Comparison of ENCODE assay signal across 29 mouse cellular contexts in genomic region chr7:34854781-34855352, GRCm38 (mm10). TPM values are rescaled to one million over a fixed set of nuclear protein-coding genes. Genes with fewer than 3 reads are reported as not detected.
DNase-seq lines count a peak whose midpoint lies in the region; ATAC-seq and TF ChIP-seq lines count a peak whose summit lies in the region.
"Had no signal": no experiment of that assay in that cellular context is flagged by ENCODE, and none has a peak within 500 bp of the region (broad histone marks: within the 10 kb centered on the region; RNA-seq: fewer than 3 reads in every experiment).

No protein-coding gene starts in this region.

- H3K4me2 ChIP-seq in stomach, embryonic 15.5 days = no peak overlapping the region
- H3K4me2 ChIP-seq: embryonic facial prominence, embryonic 15.5 days; forebrain, embryonic 12.5 days; hindbrain, embryonic 13.5 days; limb, embryonic 15.5 days; liver, embryonic 15.5 days; lung, embryonic 14.5 days; midbrain, embryonic 15.5 days had no signal

- TF ChIP-seq POLR2A in kidney, adult 2 months (IDR thresholded peaks at IDR 0.05; ENCODE audit: low read depth, low read length) = no peak

- no peak overlapping the region for H3K9ac ChIP-seq in stomach, embryonic 15.5 days
- H3K9ac ChIP-seq: embryonic facial prominence, embryonic 15.5 days; forebrain, embryonic 12.5 days; forebrain, postnatal 0 days; hindbrain, embryonic 13.5 days; limb, embryonic 15.5 days; liver, embryonic 15.5 days; lung, embryonic 14.5 days; midbrain, embryonic 15.5 days had no signal

- intact Hi-C loops in heart, postnatal 14 days (cut with DNase I) = loop anchor here (10.0 kb wide), 1 partner anchor 320 kb away; no protein-coding TSS in a partner anchor

- WGBS in kidney, adult 2 months = 65% methylated on average over 6 of the region's 6 CpGs
- 69% methylated on average over 6 of the region's 6 CpGs for WGBS in stomach, embryonic 15.5 days
- 82% methylated on average over 6 of the region's 6 CpGs for WGBS in embryonic facial prominence, embryonic 10.5 days

- H3K27ac ChIP-seq in kidney, adult 2 months (ENCODE audit: insufficient read depth, low read depth, low read length) = no peak overlapping the region
- no peak overlapping the region for H3K27ac ChIP-seq in stomach, embryonic 15.5 days
- H3K27ac ChIP-seq in embryonic facial prominence, embryonic 10.5 days (replicated peaks) = no peak overlapping the region
- H3K27ac ChIP-seq: embryonic facial prominence, embryonic 15.5 days; forebrain, embryonic 12.5 days; heart, embryonic 10.5 days; hindbrain, embryonic 13.5 days; limb, embryonic 10.5 days; limb, embryonic 15.5 days; liver, embryonic 15.5 days; midbrain, embryonic 15.5 days had no signal

- no peaks in the 10 kb centered on the region for H3K9me3 ChIP-seq in stomach, embryonic 15.5 days
- peaks cover under 1% of the 10 kb centered on the region; the same call in 1 of the 2 replicates for H3K9me3 ChIP-seq in embryonic facial prominence, embryonic 10.5 days
- H3K9me3 ChIP-seq: embryonic facial prominence, embryonic 15.5 days; forebrain, embryonic 12.5 days; heart, embryonic 10.5 days; hindbrain, embryonic 13.5 days; limb, embryonic 10.5 days; limb, embryonic 15.5 days; liver, embryonic 15.5 days; midbrain, embryonic 15.5 days had no signal

- ATAC-seq in stomach, embryonic 15.5 days (ENCODE audit: insufficient read depth, low FRiP score, low read depth) = peak; percentile 70; the same call in 1 of the 2 replicates
- ATAC-seq: forebrain, postnatal 0 days; midbrain, embryonic 15.5 days had no signal

- TF ChIP-seq CTCF in kidney, adult 2 months (conservative IDR thresholded peaks at IDR 0.05; ENCODE audit: insufficient read depth, insufficient read length, low read depth, low read length) = no peak; the same call in 1 of the 2 replicates

- no peaks in the 10 kb centered on the region for H3K27me3 ChIP-seq in kidney, adult 2 months (replicated peaks; ENCODE audit: control insufficient read depth, insufficient read depth, low read length)
- H3K27me3 ChIP-seq in stomach, embryonic 15.5 days (replicated peaks) = no peaks in the 10 kb centered on the region
- H3K27me3 ChIP-seq in embryonic facial prominence, embryonic 10.5 days (replicated peaks; ENCODE audit: low read depth, poor library complexity, severe bottlenecking) = no peaks in the 10 kb centered on the region
- H3K27me3 ChIP-seq: embryonic facial prominence, embryonic 15.5 days; forebrain, embryonic 12.5 days; hindbrain, embryonic 13.5 days; limb, embryonic 15.5 days; liver, embryonic 15.5 days; midbrain, embryonic 15.5 days had no signal

- H3K4me1 ChIP-seq in kidney, adult 2 months (ENCODE audit: control insufficient read depth, insufficient read depth, low read length) = 0 out of 2 replicates have a peak, but pooled peaks cover 2% of the 10 kb centered on the region
- no peaks in the 10 kb centered on the region for H3K4me1 ChIP-seq in stomach, embryonic 15.5 days
- peaks cover 6% of the 10 kb centered on the region for H3K4me1 ChIP-seq in embryonic facial prominence, embryonic 10.5 days
- H3K4me1 ChIP-seq: embryonic facial prominence, embryonic 15.5 days; limb, embryonic 15.5 days; liver, embryonic 15.5 days; midbrain, embryonic 15.5 days had no signal

- no peaks in the 10 kb centered on the region for H3K36me3 ChIP-seq in kidney, adult 2 months (ENCODE audit: control insufficient read depth, insufficient read depth, low read length)
- no peaks in the 10 kb centered on the region for H3K36me3 ChIP-seq in stomach, embryonic 15.5 days
- no peaks in the 10 kb centered on the region for H3K36me3 ChIP-seq in embryonic facial prominence, embryonic 10.5 days (replicated peaks)
- H3K36me3 ChIP-seq: embryonic facial prominence, embryonic 15.5 days; forebrain, embryonic 12.5 days; G1E; heart, embryonic 10.5 days; hindbrain, embryonic 13.5 days; limb, embryonic 10.5 days; limb, embryonic 15.5 days; liver, embryonic 15.5 days; midbrain, embryonic 15.5 days had no signal

- no peak overlapping the region for H3K4me3 ChIP-seq in kidney, adult 2 months (ENCODE audit: insufficient read depth, low read depth, low read length)
- no peak overlapping the region for H3K4me3 ChIP-seq in stomach, embryonic 15.5 days (replicated peaks)
- H3K4me3 ChIP-seq in embryonic facial prominence, embryonic 10.5 days = no peak overlapping the region
- H3K4me3 ChIP-seq: embryonic facial prominence, embryonic 15.5 days; forebrain, embryonic 12.5 days; heart, embryonic 10.5 days; hindbrain, embryonic 13.5 days; limb, embryonic 10.5 days; limb, embryonic 15.5 days; liver, embryonic 15.5 days; midbrain, embryonic 15.5 days had no signal

- DNase-seq in heart, adult 18-20 months = peak; percentile 2 to 7
- no peak for DNase-seq in heart, postnatal 14 days
- DNase-seq in kidney, postnatal 14 days = peak; percentile 12
- no peak for DNase-seq in kidney, adult 2 months
- DNase-seq in adrenal gland, adult 8-10 months = peak; percentile 44
- DNase-seq in embryonic facial prominence, embryonic 10.5 days (ENCODE audit: low spot score) = no peak
- no peak for DNase-seq in cerebellum, postnatal 36 days
- DNase-seq: cerebellum, adult 18-20 months; cerebellum, postnatal 10 days; forebrain, postnatal 0 days; gastrocnemius, postnatal 10 days; heart, postnatal 4 days; kidney, adult 8-10 months; layer of hippocampus, postnatal 36 days; lung, embryonic 14.5 days; lung, postnatal 14 days; right cerebral cortex, postnatal 25 days; thymus, postnatal 4 days had no signal

RNA-seq across cellular contexts. Expression of gene Chst8, which starts 42.4 kb away (rescaled TPM):
- under 1 TPM in 1 of 2 experiments, not detected in 1; 0.46 TPM for total RNA-seq in heart, adult 18-20 months (2021)
- total RNA-seq in heart, postnatal 14 days (2021) = under 1 TPM in 1 of 2 experiments, not detected in 1; 0.37 TPM
- 8.3 and 10.2 TPM in 2 replicates for polyA plus RNA-seq in kidney, adult 2 months (2012; rRNA removed)
- total RNA-seq in adrenal gland, adult 8-10 months (2022) = 10 to 100 TPM in 3 of 4 experiments, 1 to 10 TPM in 1; 7.1 to 29.9 (median 13.8) TPM
- polyA plus RNA-seq in stomach, embryonic 15.5 days (2015; fragmentation: Nextera tagmentation; extraction: Ambion mirVana) = 2.4 and 3.8 TPM in 2 replicates
- polyA plus RNA-seq in embryonic facial prominence, embryonic 10.5 days (2016; fragmentation: Nextera tagmentation; extraction: Ambion mirVana) = 5.8 and 7.6 TPM in 2 replicates
- total RNA-seq: neutrophil, adult 5-6 weeks had no signal
- polyA plus RNA-seq: G1E had no signal

RNA-seq across cellular contexts. Expression of gene Pepd, which starts 57.3 kb away (rescaled TPM):
- total RNA-seq in heart, adult 18-20 months (2021) = 10 to 100 TPM; 28.0 to 34.4 TPM
- 10 to 100 TPM; 22.2 to 23.9 TPM for total RNA-seq in heart, postnatal 14 days (2021)
- polyA plus RNA-seq in kidney, adult 2 months (2012; rRNA removed) = 299 and 326 TPM in 2 replicates
- total RNA-seq in adrenal gland, adult 8-10 months (2022) = 100 to 1,000 TPM in 2 of 4 experiments, 10 to 100 TPM in 2; 76.5 to 139 (median 99.3) TPM
- 68.9 and 71.4 TPM in 2 replicates for polyA plus RNA-seq in stomach, embryonic 15.5 days (2015; fragmentation: Nextera tagmentation; extraction: Ambion mirVana)
- 77.1 and 79.7 TPM in 2 replicates for polyA plus RNA-seq in embryonic facial prominence, embryonic 10.5 days (2016; fragmentation: Nextera tagmentation; extraction: Ambion mirVana)

Comparison
In these comparisons a context has a peak if more than half of its experiments do, and no peak if none do; other contexts are left out.
1. DNase-seq: peak in heart, adult 18-20 months (2 of 2), kidney, postnatal 14 days (single experiment) and adrenal gland, adult 8-10 months (single experiment); none in heart, postnatal 14 days (0 of 2), kidney, adult 2 months (single experiment), embryonic facial prominence, embryonic 10.5 days (single experiment) and cerebellum, postnatal 36 days (0 of 2).
2. RNA of gene Chst8, which starts 42.4 kb away (total RNA-seq): 7.1 to 29.9 TPM in adrenal gland, adult 8-10 months; 0.46 TPM in heart, adult 18-20 months and 0.37 TPM in heart, postnatal 14 days; every median in the first group is over 4 times any median in the second.